Mouse (Mus musculus): ENCODE data around the gene Hist1h4b. TPM values are rescaled to one million over a fixed set of nuclear protein-coding genes. Genes with fewer than 3 reads are reported as not detected.
"Not testable (repeated sequence)": the region's sequence is repeated elsewhere in the genome, so short reads cannot be mapped to it uniquely, and the experiment has no call there.

Hist1h4b gene
- total and polyA plus RNA-seq, 3 experiments, result 19.0 to 3,071 TPM; not detected in 1

GRCm38 (mm10) chr13:23760972-23761864, 4.4 kb downstream of the Hist1h4b start, which contains the start of gene Hist1h4a:
Hist1h4a (minus strand) TSS chr13:23761230.
- peaks cover 0 to 13% of the 10 kb centered on the region in 2 experiments; a peak in 1 of 4 replicates for H3K4me1 ChIP-seq (ENCODE audit: control insufficient read depth in 1 of 2, insufficient read depth in 2 of 2, low read length in 2 of 2)
- no peaks in the 10 kb centered on the region for H3K27me3 ChIP-seq (ENCODE audit: control insufficient read depth in 1 of 2, insufficient read depth in 2 of 2, low read length in 2 of 2)
- peak; percentile 98 for DNase-seq (ENCODE audit: low read depth, low spot score)
- H3K27ac ChIP-seq (ENCODE audit: control insufficient read depth, low read depth, low read length), result peak within 1 kb of the TSS; percentile 97
- peak within 1 kb of the TSS; percentile 81 for H3K9ac ChIP-seq (ENCODE audit: control insufficient read depth, low read depth, low read length, poor library complexity, severe bottlenecking)
- H3K9me3 ChIP-seq (replicated peaks; ENCODE audit: insufficient read depth, low read length), result no peaks in the 10 kb centered on the region
- peaks cover 0 to 37% of the 10 kb centered on the region in 2 experiments; a peak in 2 of 4 replicates for H3K36me3 ChIP-seq (ENCODE audit: control insufficient read depth in 1 of 2, insufficient read depth in 2 of 2, low read length in 2 of 2)
- H3K4me3 ChIP-seq (ENCODE audit: control insufficient read depth in 1 of 2, insufficient read depth in 1 of 2, low read depth in 2 of 2, low read length in 2 of 2), result peak within 1 kb of the TSS; percentile 1 to 27; a peak in 3 of 4 replicates
- no peaks in the 10 kb centered on the region; the same call in 1 of the 2 replicates for H3K79me2 ChIP-seq (ENCODE audit: control insufficient read depth, insufficient read depth, low read length, poor library complexity)
- peak; percentile 92; the same call in 1 of the 2 replicates for TF ChIP-seq UBTF (IDR thresholded peaks at IDR 0.05; ENCODE audit: borderline replicate concordance, insufficient read depth, low read depth, low read length)
- no peak for TF ChIP-seq TCF12 (IDR thresholded peaks at IDR 0.05; ENCODE audit: low read depth, low read length)
- TF ChIP-seq TBP (IDR thresholded peaks at IDR 0.05; ENCODE audit: low read depth, low read length), result peak; percentile 99
- no peak for TF ChIP-seq ZNF384 (IDR thresholded peaks at IDR 0.05; ENCODE audit: low read depth, low read length)
- TF ChIP-seq POLR2A (IDR thresholded peaks at IDR 0.05; ENCODE audit: control insufficient read depth in 1 of 2, insufficient read depth in 1 of 2, low read depth in 1 of 2, low read length in 2 of 2, poor library complexity in 1 of 2), result peak; percentile 71 to 97; a peak in 3 of 4 replicates
- peak; percentile 98; the same call in 1 of the 2 replicates for TF ChIP-seq POLR2AphosphoS5 (IDR thresholded peaks at IDR 0.05; ENCODE audit: borderline replicate concordance, low read depth, low read length)
- TF ChIP-seq GABPA (IDR thresholded peaks at IDR 0.05; ENCODE audit: low read depth, low read length), result no peak

- H3K9ac ChIP-seq (ENCODE audit: control insufficient read depth, low read depth, low read length, poor library complexity, severe bottlenecking), result peak within 1 kb of the TSS; percentile 72
- peak within 1 kb of the TSS; percentile 98 for H3K27ac ChIP-seq (ENCODE audit: control insufficient read depth, low read depth, low read length)
- not testable (repeated sequence) for H3K27me3 ChIP-seq (ENCODE audit: control insufficient read depth in 1 of 2, insufficient read depth in 2 of 2, low read length in 2 of 2); H3K9me3 ChIP-seq (replicated peaks; ENCODE audit: insufficient read depth, low read length); H3K79me2 ChIP-seq (ENCODE audit: control insufficient read depth, insufficient read depth, low read length, poor library complexity)
- TF ChIP-seq TBP (IDR thresholded peaks at IDR 0.05; ENCODE audit: low read depth, low read length) (peak; percentile 99), POLR2A (IDR thresholded peaks at IDR 0.05; ENCODE audit: control insufficient read depth in 1 of 2, insufficient read depth in 1 of 2, low read depth in 1 of 2, low read length in 2 of 2, poor library complexity in 1 of 2) (peak; percentile 98), POLR2AphosphoS5 (IDR thresholded peaks at IDR 0.05; ENCODE audit: borderline replicate concordance, low read depth, low read length) (peak; percentile 96; the same call in 1 of the 2 replicates), TAL1 (IDR thresholded peaks at IDR 0.05; ENCODE audit: low read length) (peak; percentile 57), UBTF (IDR thresholded peaks at IDR 0.05; ENCODE audit: borderline replicate concordance, insufficient read depth, low read depth, low read length) (0 out of 2 replicates have a peak, but pooled peaks have one; percentile 48)
- H3K4me3 ChIP-seq (ENCODE audit: control insufficient read depth in 1 of 2, insufficient read depth in 1 of 2, low read depth in 2 of 2, low read length in 2 of 2), result peak within 1 kb of the TSS; percentile 4 to 33
- H3K4me1 ChIP-seq (ENCODE audit: control insufficient read depth in 1 of 2, insufficient read depth in 2 of 2, low read length in 2 of 2), result peaks cover 0 to 13% of the 10 kb centered on the region in 2 experiments; a peak in 1 of 4 replicates
- DNase-seq (ENCODE audit: low read depth, low spot score), result peak; percentile 95
- peaks cover 0 to 36% of the 10 kb centered on the region in 2 experiments; a peak in 2 of 4 replicates for H3K36me3 ChIP-seq (ENCODE audit: control insufficient read depth in 1 of 2, insufficient read depth in 2 of 2, low read length in 2 of 2)
These were observed 5.3 kb downstream of the Hist1h4b start, which contains the start of gene Hist1h3a for GRCm38 (mm10) chr13:23761871-23762821. Hist1h3a (minus strand) TSS chr13:23762386.

Measured in MEL (cell line).